18 mouse cellular contexts compared by ENCODE assay signal in genomic region chr19:57786699-57787098, GRCm38 (mm10).
DNase-seq lines count a peak whose midpoint lies in the region; ATAC-seq lines count a peak whose summit lies in the region.
"Had no signal": no experiment of that assay in that cellular context is flagged by ENCODE, and none has a peak within 500 bp of the region (broad histone marks: within the 10 kb centered on the region; RNA-seq: fewer than 3 reads in every experiment).

No protein-coding gene starts in this region.

- no peaks in the 10 kb centered on the region for H3K27me3 ChIP-seq in forebrain, embryonic 14.5 days (replicated peaks; ENCODE audit: control insufficient read depth, insufficient read depth, low read length)
- no peaks in the 10 kb centered on the region for H3K27me3 ChIP-seq in forebrain, embryonic 12.5 days
- H3K27me3 ChIP-seq in hindbrain, embryonic 13.5 days = no peaks in the 10 kb centered on the region
- H3K27me3 ChIP-seq in hindbrain, embryonic 10.5 days (ENCODE audit: insufficient read depth, poor library complexity, severe bottlenecking) = no peaks in the 10 kb centered on the region
- H3K27me3 ChIP-seq in midbrain, embryonic 16.5 days (ENCODE audit: control insufficient read depth, insufficient read depth, low read depth, low read length) = no peaks in the 10 kb centered on the region
- no peaks in the 10 kb centered on the region for H3K27me3 ChIP-seq in midbrain, embryonic 15.5 days (replicated peaks)
- H3K27me3 ChIP-seq: embryonic facial prominence, embryonic 13.5 days; limb, embryonic 15.5 days; Patski had no signal

- H3K36me3 ChIP-seq in forebrain, embryonic 14.5 days (ENCODE audit: control insufficient read depth, insufficient read depth, low read length) = no peaks in the 10 kb centered on the region
- 0 out of 2 replicates have a peak, but pooled peaks cover 2% of the 10 kb centered on the region for H3K36me3 ChIP-seq in forebrain, embryonic 12.5 days (replicated peaks)
- H3K36me3 ChIP-seq in hindbrain, embryonic 13.5 days = 0 out of 2 replicates have a peak, but pooled peaks cover 4% of the 10 kb centered on the region
- no peaks in the 10 kb centered on the region for H3K36me3 ChIP-seq in hindbrain, embryonic 10.5 days
- no peaks in the 10 kb centered on the region for H3K36me3 ChIP-seq in midbrain, embryonic 16.5 days (ENCODE audit: control insufficient read depth, insufficient read depth, low read length)
- no peaks in the 10 kb centered on the region for H3K36me3 ChIP-seq in midbrain, embryonic 15.5 days (replicated peaks)
- H3K36me3 ChIP-seq: forebrain, embryonic 10.5 days; limb, embryonic 15.5 days had no signal

- no peak overlapping the region for H3K4me2 ChIP-seq in forebrain, embryonic 14.5 days (ENCODE audit: low read length)
- no peak overlapping the region for H3K4me2 ChIP-seq in forebrain, embryonic 12.5 days
- H3K4me2 ChIP-seq in hindbrain, embryonic 13.5 days = no peak overlapping the region
- H3K4me2 ChIP-seq in midbrain, embryonic 16.5 days (ENCODE audit: low read length) = no peak overlapping the region
- H3K4me2 ChIP-seq in midbrain, embryonic 15.5 days = no peak overlapping the region
- H3K4me2 ChIP-seq: embryonic facial prominence, embryonic 13.5 days; limb, embryonic 15.5 days had no signal

- peak; percentile 26; the same call in 1 of the 2 replicates for ATAC-seq in forebrain, embryonic 14.5 days
- ATAC-seq in forebrain, embryonic 12.5 days (ENCODE audit: low FRiP score) = no peak
- 0 out of 2 replicates have a peak, but pooled peaks have one; percentile 43 for ATAC-seq in hindbrain, embryonic 13.5 days (ENCODE audit: low FRiP score)
- 0 out of 2 replicates have a peak, but pooled peaks have one; percentile 25 for ATAC-seq in midbrain, embryonic 16.5 days
- no peak for ATAC-seq in midbrain, embryonic 15.5 days (replicated peaks)
- ATAC-seq: Patski had no signal

- DNase-seq in forebrain, embryonic 14.5 days (ENCODE audit: low spot score) = peak; percentile 6
- DNase-seq in hindbrain, embryonic 10.5 days (ENCODE audit: low spot score) = no peak
- DNase-seq in skeletal muscle tissue, adult 2 months (ENCODE audit: low read depth, low spot score) = peak; percentile 11
- DNase-seq: adrenal gland, postnatal 36 days; kidney, adult 2 months; layer of hippocampus, adult 9-11 months; lung, adult 2 months; lung, postnatal 4 days; thymus, postnatal 14 days had no signal

- no peak overlapping the region for H3K4me3 ChIP-seq in forebrain, embryonic 14.5 days (ENCODE audit: low read depth, low read length)
- no peak overlapping the region for H3K4me3 ChIP-seq in forebrain, embryonic 12.5 days (replicated peaks)
- no peak overlapping the region for H3K4me3 ChIP-seq in hindbrain, embryonic 13.5 days
- H3K4me3 ChIP-seq in hindbrain, embryonic 10.5 days = no peak overlapping the region
- H3K4me3 ChIP-seq in midbrain, embryonic 16.5 days (ENCODE audit: low read depth, low read length) = no peak overlapping the region
- no peak overlapping the region for H3K4me3 ChIP-seq in midbrain, embryonic 15.5 days
- H3K4me3 ChIP-seq: embryonic facial prominence, embryonic 13.5 days; forebrain, embryonic 10.5 days; limb, embryonic 15.5 days had no signal

- 67% methylated on average over 5 of the region's 5 CpGs for WGBS in forebrain, embryonic 14.5 days
- WGBS in forebrain, embryonic 12.5 days = 81% methylated on average over 5 of the region's 5 CpGs
- WGBS in hindbrain, embryonic 13.5 days = 53% methylated on average over 5 of the region's 5 CpGs
- WGBS in hindbrain, embryonic 10.5 days = 71% methylated on average over 5 of the region's 5 CpGs
- 68% methylated on average over 5 of the region's 5 CpGs for WGBS in midbrain, embryonic 16.5 days
- 70% methylated on average over 5 of the region's 5 CpGs for WGBS in midbrain, embryonic 15.5 days

- H3K9me3 ChIP-seq in forebrain, embryonic 14.5 days (replicated peaks; ENCODE audit: control insufficient read depth, low read length) = no peaks in the 10 kb centered on the region
- no peaks in the 10 kb centered on the region for H3K9me3 ChIP-seq in forebrain, embryonic 12.5 days
- H3K9me3 ChIP-seq in hindbrain, embryonic 13.5 days = no peaks in the 10 kb centered on the region
- no peaks in the 10 kb centered on the region for H3K9me3 ChIP-seq in hindbrain, embryonic 10.5 days
- no peaks in the 10 kb centered on the region for H3K9me3 ChIP-seq in midbrain, embryonic 16.5 days (replicated peaks; ENCODE audit: control insufficient read depth, low read length, poor library complexity, severe bottlenecking)
- H3K9me3 ChIP-seq in midbrain, embryonic 15.5 days = no peaks in the 10 kb centered on the region
- H3K9me3 ChIP-seq: embryonic facial prominence, embryonic 13.5 days; forebrain, embryonic 10.5 days; limb, embryonic 15.5 days had no signal

- no peaks in the 10 kb centered on the region for H3K4me1 ChIP-seq in forebrain, embryonic 14.5 days (ENCODE audit: control insufficient read depth, insufficient read depth, low read length)
- H3K4me1 ChIP-seq in forebrain, embryonic 12.5 days = peaks cover 3% of the 10 kb centered on the region; the same call in 1 of the 2 replicates
- peaks cover 10% of the 10 kb centered on the region for H3K4me1 ChIP-seq in hindbrain, embryonic 13.5 days (replicated peaks)
- 0 out of 2 replicates have a peak, but pooled peaks cover 4% of the 10 kb centered on the region for H3K4me1 ChIP-seq in hindbrain, embryonic 10.5 days (replicated peaks)
- no peaks in the 10 kb centered on the region; the same call in 1 of the 2 replicates for H3K4me1 ChIP-seq in midbrain, embryonic 16.5 days (ENCODE audit: control insufficient read depth, insufficient read depth, low read length)
- H3K4me1 ChIP-seq in midbrain, embryonic 15.5 days = no peaks in the 10 kb centered on the region
- H3K4me1 ChIP-seq: embryonic facial prominence, embryonic 13.5 days; limb, embryonic 15.5 days had no signal

- no peak overlapping the region for H3K27ac ChIP-seq in forebrain, embryonic 14.5 days (ENCODE audit: low read depth, low read length)
- H3K27ac ChIP-seq in forebrain, embryonic 12.5 days = no peak overlapping the region
- H3K27ac ChIP-seq in hindbrain, embryonic 13.5 days = peak overlapping the region; percentile 46
- H3K27ac ChIP-seq in hindbrain, embryonic 10.5 days = no peak overlapping the region
- H3K27ac ChIP-seq in midbrain, embryonic 16.5 days (ENCODE audit: low read length) = no peak overlapping the region
- H3K27ac ChIP-seq in midbrain, embryonic 15.5 days = no peak overlapping the region
- H3K27ac ChIP-seq: embryonic facial prominence, embryonic 13.5 days; forebrain, embryonic 10.5 days; limb, embryonic 15.5 days; stomach, postnatal 0 days had no signal

- H3K9ac ChIP-seq in forebrain, embryonic 14.5 days (ENCODE audit: low read length) = no peak overlapping the region
- H3K9ac ChIP-seq in forebrain, embryonic 12.5 days = no peak overlapping the region
- H3K9ac ChIP-seq in hindbrain, embryonic 13.5 days = no peak overlapping the region
- no peak overlapping the region for H3K9ac ChIP-seq in midbrain, embryonic 16.5 days (ENCODE audit: low read depth, low read length)
- H3K9ac ChIP-seq in midbrain, embryonic 15.5 days = no peak overlapping the region
- H3K9ac ChIP-seq: embryonic facial prominence, embryonic 13.5 days; limb, embryonic 15.5 days had no signal

Comparison
In these comparisons a context has a peak if more than half of its experiments do, and no peak if none do; other contexts are left out.
1. ATAC-seq: peak in forebrain, embryonic 14.5 days (single experiment), hindbrain, embryonic 13.5 days (single experiment) and midbrain, embryonic 16.5 days (single experiment); none in forebrain, embryonic 12.5 days (single experiment) and midbrain, embryonic 15.5 days (single experiment).